In the genomic region with DNA sequence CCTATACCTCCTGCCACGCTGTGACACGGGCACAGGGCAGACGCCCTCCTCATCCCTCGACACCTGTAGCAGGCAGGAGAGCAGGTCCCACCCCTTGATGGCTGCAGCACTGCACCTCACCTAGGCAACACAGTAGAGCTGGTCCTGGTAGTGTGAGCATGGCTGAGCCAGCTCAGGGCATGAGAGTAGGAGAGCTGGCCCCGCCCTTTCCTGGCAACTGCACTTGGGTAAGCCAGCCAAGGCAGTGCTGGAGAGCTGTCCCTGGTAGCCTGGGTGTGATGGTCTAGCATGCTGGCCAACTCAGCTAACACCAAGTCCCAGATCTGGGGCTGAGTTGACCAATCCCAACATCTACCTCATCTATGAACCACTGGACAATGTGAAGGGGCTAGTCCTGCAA, we compare ENCODE assay signal across 8 mouse cellular contexts.
DNase-seq lines count a peak whose midpoint lies in the region; ATAC-seq lines count a peak whose summit lies in the region.

No protein-coding gene starts in this region.

- no peak for DNase-seq in cerebellum, adult 8-10 months
- peak; percentile 42 for DNase-seq in 3134 (ENCODE audit: extremely low read depth, insufficient read length, low spot score)
- DNase-seq in cerebellum, postnatal 36 days, result peak; percentile 19 to 37
- peak; percentile 37 to 72 for DNase-seq in kidney, postnatal 36 days
- DNase-seq in right cerebral cortex, adult 2 months (ENCODE audit: low spot score in 2 of 2), result no peak
- no peak for DNase-seq in embryo, embryonic 9.5 days (ENCODE audit: extremely low spot score)
- no peak for DNase-seq in retina, embryonic 14.5 days (ENCODE audit: low spot score)

- ATAC-seq in cerebellum, adult (ENCODE audit: insufficient number of reproducible peaks, low FRiP score, low TSS enrichment), result peak; percentile 79

Comparison
In these comparisons a context has a peak if more than half of its experiments do, and no peak if none do; other contexts are left out.
1. DNase-seq: peak in 3134 (single experiment), cerebellum, postnatal 36 days (2 of 2) and kidney, postnatal 36 days (2 of 2); none in cerebellum, adult 8-10 months (single experiment), right cerebral cortex, adult 2 months (0 of 2), embryo, embryonic 9.5 days (single experiment) and retina, embryonic 14.5 days (single experiment).